Mouse (Mus musculus) thymus, adult 2 months (tissue): ENCODE data around the gene Thy1.

ENCODE experiments used
- CTCF ChIP-seq: fragments of 200-500 bp; IDR thresholded peaks from 2 replicates; pipeline ENCODE4 v1.5.1; 2012; ENCODE audit warnings: mild to moderate bottlenecking, control low read depth, low read length, moderate library complexity, borderline replicate concordance; ENCODE audit not compliant: control insufficient read depth, poor library complexity, insufficient read depth; ENCODE audit errors: extremely low read depth
- POLR2A ChIP-seq: fragments of 200-500 bp; IDR thresholded peaks from 2 replicates; pipeline ENCODE4 v1.6.1; 2012; ENCODE audit warnings: mild to moderate bottlenecking, low read length, control low read depth, moderate library complexity; ENCODE audit not compliant: control insufficient read depth, poor library complexity, insufficient read depth; ENCODE audit errors: extremely low read depth

GRCm38 (mm10) chr9:44005305-44005704 is 37.9 kb upstream of the Thy1 start:
- no peak for TF ChIP-seq CTCF
- no peak for TF ChIP-seq POLR2A
